Mouse (Mus musculus): ENCODE data around the gene Tmcc3. TPM values are rescaled to one million over a fixed set of nuclear protein-coding genes. Genes with fewer than 3 reads are reported as not detected.

The Tmcc3 gene
- polyA plus RNA-seq, 1 experiment from 2014 or later, result 6.1 TPM

DNA sequence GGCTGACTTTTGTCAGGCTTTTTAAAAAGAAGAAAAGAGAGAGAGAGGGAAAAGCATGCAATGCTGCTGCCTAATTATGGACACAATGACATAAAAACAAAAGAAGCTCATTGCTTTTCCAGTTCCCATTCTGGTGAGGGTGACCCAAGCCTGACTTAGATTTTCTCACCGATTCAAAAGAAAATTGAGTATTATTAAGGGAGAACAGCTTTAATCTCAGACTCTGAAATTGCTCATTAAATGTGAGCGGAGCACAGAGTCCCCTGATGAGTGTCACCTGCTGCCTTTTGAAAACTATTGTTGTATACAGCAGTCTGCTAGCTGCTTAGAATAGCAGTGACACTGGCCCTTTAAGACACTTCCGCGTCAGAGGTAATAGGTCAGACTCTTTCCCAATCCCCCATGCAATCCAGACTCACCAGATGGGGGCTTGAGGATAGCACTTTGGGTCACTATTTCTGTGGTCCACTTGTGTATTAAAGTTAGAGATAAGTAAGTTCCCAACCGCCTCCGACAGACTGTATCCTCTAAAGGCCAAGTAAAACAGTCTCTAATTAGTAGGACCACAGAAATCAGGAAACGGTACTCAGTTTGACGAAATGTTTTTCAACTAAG lies 185.2 kb downstream of the Tmcc3 start:
- no peaks in the 10 kb centered on the region for H3K36me3 ChIP-seq
- no peaks in the 10 kb centered on the region for H3K27me3 ChIP-seq
- peaks cover 33% of the 10 kb centered on the region for H3K4me1 ChIP-seq
- WGBS, result 70% methylated on average over 8 of the region's 8 CpGs
- no peak for ATAC-seq (ENCODE audit: low FRiP score)
- H3K27ac ChIP-seq, result no peak overlapping the region
- H3K9ac ChIP-seq, result no peak overlapping the region
- H3K4me2 ChIP-seq (replicated peaks), result no peak overlapping the region
- H3K4me3 ChIP-seq, result no peak overlapping the region
- H3K9me3 ChIP-seq (replicated peaks), result no peaks in the 10 kb centered on the region

DNA sequence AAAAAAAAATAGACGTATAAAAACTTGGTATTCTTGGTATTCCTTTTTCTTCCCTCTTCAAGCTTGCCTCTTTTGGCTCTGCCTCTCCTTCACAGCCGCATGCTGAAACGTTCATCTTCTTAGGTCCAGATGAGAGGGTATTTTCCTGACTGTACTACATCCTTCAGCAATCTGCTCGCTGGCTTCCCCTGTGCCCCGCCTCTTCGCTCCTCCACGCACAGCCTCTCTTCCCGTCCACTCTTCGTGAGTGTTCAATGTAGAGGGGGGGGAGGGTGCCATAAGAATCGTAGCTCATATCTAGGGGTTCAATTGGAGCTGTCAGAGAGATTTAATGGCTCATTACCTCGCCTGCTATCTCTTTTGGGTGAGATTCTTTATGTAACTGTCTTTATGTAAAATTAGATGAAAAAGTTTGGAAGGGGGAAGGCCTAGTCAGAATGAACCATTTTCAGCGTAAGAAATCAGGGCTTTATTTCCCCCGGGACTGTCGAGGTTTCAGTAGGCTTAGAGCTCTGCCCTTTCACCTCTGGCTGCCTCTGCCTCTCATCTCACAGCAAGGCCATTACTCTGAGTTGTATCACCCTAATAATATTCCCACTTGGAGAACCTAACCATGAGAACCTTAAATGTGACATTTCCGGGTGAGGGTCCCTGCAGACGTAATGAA lies 188.6 kb downstream of the Tmcc3 start:
- Histone ChIP-seq H3K36me3 (no peaks in the 10 kb centered on the region), H3K9ac (no peak overlapping the region), H3K4me3 (no peak overlapping the region), H3K9me3 (replicated peaks) (no peaks in the 10 kb centered on the region), H3K4me2 (replicated peaks) (no peak overlapping the region), H3K4me1 (peaks cover 25% of the 10 kb centered on the region), H3K27me3 (no peaks in the 10 kb centered on the region), H3K27ac (peak overlapping the region; percentile 3; the same call in 1 of the 2 replicates)
- WGBS, result 33% methylated on average over 16 of the region's 16 CpGs
- ATAC-seq (ENCODE audit: low FRiP score), result peak; percentile 64

DNA sequence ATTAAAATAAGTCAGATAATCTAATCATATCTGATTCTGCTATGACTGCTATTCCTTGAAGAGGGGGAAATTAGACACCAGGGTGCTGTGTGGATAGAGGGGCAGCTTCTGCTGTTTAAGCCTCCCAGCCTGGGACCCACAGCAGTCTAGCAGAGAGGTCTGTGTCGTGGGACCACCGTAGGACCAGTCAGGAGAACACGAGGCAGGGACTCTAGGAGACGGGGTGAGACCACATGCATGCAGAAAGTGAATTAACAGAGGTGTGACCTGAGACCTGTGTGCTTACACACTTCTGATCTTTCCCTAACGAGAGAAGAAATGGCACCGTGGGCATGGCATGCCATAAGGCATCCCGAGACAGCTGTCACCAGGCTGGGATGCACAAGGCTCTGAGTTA lies 189.1 kb downstream of the Tmcc3 start:
- no peak for ATAC-seq (ENCODE audit: low FRiP score)

DNA sequence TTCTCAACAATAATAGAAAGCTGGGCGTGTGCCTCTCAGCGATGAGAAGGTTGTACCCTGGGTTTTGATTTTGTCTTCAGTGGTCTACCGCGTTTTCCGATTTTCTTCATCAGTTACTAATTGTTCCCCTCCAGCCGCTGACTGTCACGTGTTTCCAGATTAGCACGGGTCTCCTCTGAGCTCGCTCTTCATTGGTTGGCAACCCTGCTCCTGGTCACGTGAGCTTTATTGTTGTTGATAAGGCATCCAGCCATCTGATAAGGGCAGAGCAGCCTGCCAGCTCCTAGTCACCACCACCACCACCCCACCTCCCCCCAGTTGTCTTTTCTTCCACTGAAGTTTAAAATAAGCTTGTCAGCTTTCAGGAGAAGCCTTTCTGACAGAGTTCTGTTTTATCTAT lies 190.0 kb downstream of the Tmcc3 start:
- Histone ChIP-seq H3K36me3 (no peaks in the 10 kb centered on the region), H3K9me3 (replicated peaks) (no peaks in the 10 kb centered on the region), H3K4me3 (no peak overlapping the region), H3K27ac (no peak overlapping the region), H3K27me3 (no peaks in the 10 kb centered on the region), H3K4me2 (replicated peaks) (no peak overlapping the region), H3K4me1 (peaks cover 15% of the 10 kb centered on the region), H3K9ac (no peak overlapping the region)
- 84% methylated on average over 10 of the region's 10 CpGs for WGBS
- no peak for ATAC-seq (ENCODE audit: low FRiP score)

More for the DNA sequence above, 189.1 kb downstream of the Tmcc3 start:
- no peak overlapping the region for H3K4me3 ChIP-seq
- no peaks in the 10 kb centered on the region for H3K9me3 ChIP-seq (replicated peaks)
- H3K4me1 ChIP-seq, result peaks cover 22% of the 10 kb centered on the region
- no peaks in the 10 kb centered on the region for H3K27me3 ChIP-seq
- 64% methylated on average over 7 of the region's 7 CpGs for WGBS
- no peak overlapping the region for H3K9ac ChIP-seq
- no peak overlapping the region for H3K4me2 ChIP-seq (replicated peaks)
- no peaks in the 10 kb centered on the region for H3K36me3 ChIP-seq
- H3K27ac ChIP-seq, result peak overlapping the region; percentile 3; the same call in 1 of the 2 replicates

DNA sequence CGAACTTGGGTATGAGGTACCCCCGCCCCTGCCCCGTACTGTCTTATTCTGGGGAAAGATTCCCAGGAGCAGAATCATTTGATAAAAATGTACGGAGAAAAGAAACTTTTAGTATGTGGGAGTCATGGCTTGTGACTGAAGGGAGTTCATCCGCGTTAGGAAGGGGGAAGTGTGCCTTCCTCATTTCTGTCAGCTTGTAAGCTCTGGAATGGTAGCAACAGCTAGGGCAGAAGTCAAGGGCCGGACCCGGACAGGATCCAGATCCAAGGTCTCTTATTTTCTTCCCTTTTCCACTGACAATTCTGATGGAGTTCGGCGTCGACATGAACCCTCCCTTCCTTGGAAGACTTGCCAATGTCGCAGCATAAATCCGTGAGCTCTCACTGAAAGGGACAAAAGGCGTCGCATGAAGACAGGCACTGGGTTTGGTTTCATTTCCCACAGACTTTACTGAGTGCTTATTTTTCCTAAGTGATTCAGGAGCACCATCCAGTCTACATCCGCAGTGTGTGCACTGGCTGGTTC lies 193.6 kb downstream of the Tmcc3 start:
- H3K9me3 ChIP-seq (replicated peaks), result no peaks in the 10 kb centered on the region
- 82% methylated on average over 16 of the region's 16 CpGs for WGBS
- no peak overlapping the region for H3K27ac ChIP-seq
- H3K4me1 ChIP-seq, result peaks cover 8% of the 10 kb centered on the region
- H3K4me2 ChIP-seq (replicated peaks), result no peak overlapping the region
- H3K4me3 ChIP-seq, result no peak overlapping the region
- H3K36me3 ChIP-seq, result no peaks in the 10 kb centered on the region
- no peaks in the 10 kb centered on the region for H3K27me3 ChIP-seq
- no peak for ATAC-seq (ENCODE audit: low FRiP score)
- H3K9ac ChIP-seq, result no peak overlapping the region

DNA sequence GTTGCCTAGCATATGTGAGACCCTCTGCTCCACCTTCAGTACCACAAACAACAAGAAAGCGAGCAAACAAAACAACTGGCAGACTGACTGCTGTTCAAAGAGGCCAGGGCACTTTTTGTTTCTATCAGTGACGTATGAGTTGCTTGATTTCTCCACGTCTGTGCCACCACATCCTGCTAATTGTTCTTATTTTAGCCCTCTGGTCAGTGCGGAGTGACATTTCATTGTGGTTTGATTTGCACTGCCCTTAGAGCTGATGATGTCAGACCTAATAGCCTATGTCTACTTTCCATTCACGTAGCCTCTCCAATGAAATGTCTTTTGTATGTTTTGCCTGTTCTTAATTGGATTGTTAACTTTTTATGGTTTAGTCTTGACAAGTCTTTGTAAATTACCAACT lies 197.1 kb downstream of the Tmcc3 start:
- no peaks in the 10 kb centered on the region for H3K9me3 ChIP-seq (replicated peaks)
- peaks cover 2% of the 10 kb centered on the region for H3K4me1 ChIP-seq

DNA sequence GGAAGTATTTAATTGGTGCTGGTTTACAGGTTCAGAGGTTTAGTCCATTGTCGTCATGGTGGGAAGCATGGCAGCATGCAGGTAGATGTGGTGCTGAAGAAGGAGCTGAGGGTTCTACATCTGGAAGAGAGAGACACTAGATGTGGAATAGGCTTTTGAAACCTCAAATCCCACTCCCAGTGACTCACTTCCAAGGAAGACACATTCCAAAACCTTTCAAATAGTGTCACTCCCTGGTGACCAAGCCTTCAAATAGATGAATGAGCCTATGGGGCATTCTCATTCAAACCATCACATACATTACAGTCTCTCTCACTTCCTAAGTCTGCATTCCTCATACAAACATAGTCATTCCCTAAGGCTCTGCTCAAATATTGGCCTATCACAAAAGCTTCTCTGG lies 201.0 kb downstream of the Tmcc3 start:
- no peak overlapping the region for H3K4me3 ChIP-seq
- H3K9me3 ChIP-seq (replicated peaks), result no peaks in the 10 kb centered on the region
- H3K4me1 ChIP-seq, result peaks cover 22% of the 10 kb centered on the region
- no peak overlapping the region for H3K27ac ChIP-seq
- H3K9ac ChIP-seq, result no peak overlapping the region
- no peaks in the 10 kb centered on the region for H3K36me3 ChIP-seq
- ATAC-seq (ENCODE audit: low FRiP score), result no peak
- WGBS, result 61% methylated on average over 1 of the region's 1 CpGs
- no peak overlapping the region for H3K4me2 ChIP-seq (replicated peaks)
- H3K27me3 ChIP-seq, result peaks cover 29% of the 10 kb centered on the region

More for the DNA sequence above, 197.1 kb downstream of the Tmcc3 start:
- no peak overlapping the region for H3K9ac ChIP-seq
- no peak overlapping the region for H3K4me2 ChIP-seq (replicated peaks)
- H3K27ac ChIP-seq, result no peak overlapping the region
- H3K4me3 ChIP-seq, result no peak overlapping the region
- 54% methylated on average over 5 of the region's 5 CpGs for WGBS
- ATAC-seq (ENCODE audit: low FRiP score), result no peak
- H3K36me3 ChIP-seq, result no peaks in the 10 kb centered on the region
- H3K27me3 ChIP-seq, result peaks cover 12% of the 10 kb centered on the region

DNA sequence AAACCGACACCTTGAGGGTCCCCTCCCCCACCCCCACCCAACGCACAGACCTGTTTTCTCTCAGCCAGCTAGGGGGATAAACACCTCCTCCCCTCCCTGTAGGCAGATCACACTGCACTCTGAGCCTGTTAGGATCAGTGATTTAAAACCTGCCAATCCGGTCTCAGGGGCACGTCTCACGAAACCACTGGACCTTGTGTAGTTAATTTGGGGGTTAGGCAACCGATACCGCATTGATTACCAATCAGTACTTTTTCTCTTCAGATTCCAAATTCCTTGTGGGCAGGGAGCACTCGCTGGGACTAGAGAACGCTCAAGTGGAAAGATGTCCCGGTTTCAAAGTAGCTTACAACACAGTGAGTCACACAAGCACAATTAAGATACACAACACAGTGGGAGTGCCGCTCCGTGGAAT lies 202.3 kb downstream of the Tmcc3 start:
- Histone ChIP-seq H3K4me2 (replicated peaks) (peak overlapping the region; percentile 96), H3K4me3 (peak overlapping the region; percentile 79), H3K27me3 (peaks cover 37% of the 10 kb centered on the region), H3K36me3 (no peaks in the 10 kb centered on the region), H3K9me3 (replicated peaks) (no peaks in the 10 kb centered on the region), H3K9ac (peak overlapping the region; percentile 75), H3K4me1 (peaks cover 22% of the 10 kb centered on the region), H3K27ac (peak overlapping the region; percentile 72; the same call in 1 of the 2 replicates)
- ATAC-seq (ENCODE audit: low FRiP score), result no peak
- WGBS, result 3% methylated on average over 12 of the region's 12 CpGs

DNA sequence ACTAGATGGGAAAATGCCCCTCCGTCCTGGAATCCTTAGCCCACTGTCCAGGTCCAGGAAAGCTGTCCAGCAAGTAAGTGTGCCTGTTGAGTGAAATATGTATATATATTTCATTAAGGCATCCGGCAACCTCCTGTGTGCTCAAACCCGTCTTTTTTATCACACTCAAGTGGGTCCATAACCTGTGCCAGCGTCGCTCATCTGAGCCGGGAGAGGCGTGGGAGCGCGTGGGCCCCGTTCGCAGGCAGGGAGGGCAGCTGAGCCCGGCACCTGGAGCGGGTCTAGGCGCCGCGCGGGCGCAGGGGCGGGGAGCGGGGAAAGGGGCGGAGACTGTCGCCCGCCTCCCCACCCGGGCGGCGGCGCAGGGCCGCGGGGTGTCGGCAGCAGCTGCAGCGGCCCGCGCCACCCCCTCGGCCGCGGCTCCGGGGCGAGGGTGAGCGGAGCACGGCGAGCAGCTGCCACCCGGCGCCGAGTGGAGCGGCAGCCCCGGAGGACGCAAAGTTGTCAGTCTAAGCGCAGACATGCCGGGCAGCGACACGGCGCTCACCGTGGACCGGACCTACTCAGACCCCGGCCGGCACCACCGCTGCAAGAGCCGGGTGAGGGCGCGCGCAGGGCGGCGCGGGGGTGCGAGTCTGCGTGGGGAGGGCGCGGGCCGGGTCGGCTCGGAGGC lies 202.9 kb downstream of the Tmcc3 start:
- WGBS, result under 1% methylated on average over 64 of the region's 71 CpGs
- peak; percentile 86 for ATAC-seq (ENCODE audit: low FRiP score)
- Histone ChIP-seq H3K36me3 (no peaks in the 10 kb centered on the region), H3K27ac (peak overlapping the region; percentile 72), H3K9me3 (replicated peaks) (no peaks in the 10 kb centered on the region), H3K4me3 (peak overlapping the region; percentile 79), H3K4me1 (peaks cover 22% of the 10 kb centered on the region), H3K9ac (peak overlapping the region; percentile 75), H3K4me2 (replicated peaks) (peak overlapping the region; percentile 96), H3K27me3 (peaks cover 37% of the 10 kb centered on the region)

DNA sequence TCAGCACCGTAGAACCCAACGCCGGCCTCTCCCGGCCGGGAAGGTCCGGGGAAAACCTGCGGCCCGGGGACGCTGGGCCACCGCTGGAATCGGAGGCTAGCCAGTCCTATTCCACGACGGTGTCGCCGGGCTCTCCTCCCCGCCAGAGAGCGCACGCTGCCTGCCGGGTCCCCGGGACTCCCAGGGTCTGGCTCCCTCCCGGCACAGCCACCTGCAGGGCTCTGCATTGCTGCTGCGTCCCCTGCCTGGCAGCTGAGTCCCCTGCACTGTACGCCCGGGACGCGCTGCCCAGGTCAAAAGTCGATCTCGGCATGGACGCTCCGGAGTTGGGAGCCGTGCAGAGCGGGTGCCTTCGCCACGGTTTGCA lies 203.4 kb downstream of the Tmcc3 start:
- peak overlapping the region; percentile 75 for H3K9ac ChIP-seq
- 0% methylated on average over 34 of the region's 34 CpGs for WGBS
- peaks cover 40% of the 10 kb centered on the region for H3K27me3 ChIP-seq
- ATAC-seq (ENCODE audit: low FRiP score), result peak; percentile 94
- peak overlapping the region; percentile 96 for H3K4me2 ChIP-seq (replicated peaks)
- H3K36me3 ChIP-seq, result no peaks in the 10 kb centered on the region
- H3K4me1 ChIP-seq, result peaks cover 26% of the 10 kb centered on the region
- peak overlapping the region; percentile 72 for H3K27ac ChIP-seq
- peak overlapping the region; percentile 79 for H3K4me3 ChIP-seq
- no peaks in the 10 kb centered on the region for H3K9me3 ChIP-seq (replicated peaks)

DNA sequence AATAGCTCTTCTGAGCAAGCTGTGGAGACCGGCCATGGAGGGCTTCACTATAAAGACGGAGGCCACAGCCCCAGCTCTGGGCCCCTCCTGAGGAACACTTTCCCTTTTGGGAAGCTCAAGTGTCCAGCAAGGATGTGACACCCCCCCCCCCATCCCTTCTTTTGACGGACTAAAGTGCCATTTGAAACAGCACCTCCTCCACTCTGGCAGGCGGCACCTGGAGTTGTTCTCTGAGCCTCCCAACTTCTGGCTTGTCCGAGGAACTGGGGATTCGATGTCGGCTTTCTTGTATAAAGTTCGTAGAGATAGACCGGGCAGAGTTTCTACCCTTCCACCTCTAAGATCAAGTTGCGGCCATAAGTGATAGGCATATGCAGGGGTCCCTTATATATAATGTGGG lies 203.8 kb downstream of the Tmcc3 start:
- Histone ChIP-seq H3K27ac (no peak overlapping the region), H3K27me3 (peaks cover 40% of the 10 kb centered on the region), H3K9me3 (replicated peaks) (no peaks in the 10 kb centered on the region), H3K4me3 (peak overlapping the region; percentile 79), H3K36me3 (no peaks in the 10 kb centered on the region), H3K9ac (peak overlapping the region; percentile 75), H3K4me1 (peaks cover 30% of the 10 kb centered on the region), H3K4me2 (replicated peaks) (peak overlapping the region; percentile 96)
- ATAC-seq (ENCODE audit: low FRiP score), result peak; percentile 35; the same call in 1 of the 2 replicates
- WGBS, result 1% methylated on average over 10 of the region's 10 CpGs

DNA sequence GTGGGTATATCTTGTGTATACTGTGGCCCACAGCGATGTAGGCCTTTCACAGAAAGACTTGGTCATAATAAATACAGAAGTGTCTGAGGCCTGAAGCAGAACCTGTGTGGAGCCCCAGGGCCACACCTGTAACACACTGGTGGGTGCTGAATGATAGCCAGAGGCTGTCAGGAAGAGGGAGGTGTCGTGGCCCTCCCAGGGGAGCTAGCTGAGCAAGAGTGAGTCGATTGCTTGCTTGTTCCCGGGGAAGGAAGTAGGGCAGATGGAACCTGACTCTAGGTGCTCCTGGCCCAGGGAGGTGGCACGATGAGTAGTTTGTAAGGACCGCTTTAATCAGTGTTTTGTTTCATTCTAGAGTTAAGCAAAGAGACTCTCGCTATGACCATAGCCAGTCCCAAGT lies 208.1 kb downstream of the Tmcc3 start:
- Histone ChIP-seq H3K4me2 (replicated peaks) (no peak overlapping the region), H3K36me3 (no peaks in the 10 kb centered on the region), H3K4me3 (no peak overlapping the region), H3K9ac (no peak overlapping the region), H3K9me3 (replicated peaks) (no peaks in the 10 kb centered on the region), H3K27me3 (peaks cover 22% of the 10 kb centered on the region), H3K4me1 (peaks cover 41% of the 10 kb centered on the region), H3K27ac (no peak overlapping the region)
- no peak for ATAC-seq (ENCODE audit: low FRiP score)
- 56% methylated on average over 7 of the region's 7 CpGs for WGBS
